Mouse (Mus musculus) T-helper 1 cell (primary cell): ENCODE results near the gene Mbd5.
"Not testable (repeated sequence)": the region's sequence is repeated elsewhere in the genome, so short reads cannot be mapped to it uniquely, and the experiment has no call there.

Source experiments
- in situ Hi-C: fragments of 300-600 bp; cut with MboI, MseI; formaldehyde crosslinking; loops from one replicate; pipeline ENCODE4 v1.15.1; 2025; ENCODE audit warnings: high pct_unique_total_duplicates

The Mbd5 gene

GRCm38 (mm10) chr2:49160232-49160947 lies 211.1 kb downstream of the Mbd5 start:
- in situ Hi-C loops = loop anchor here (25.0 kb wide), 1 partner anchor 648 kb away; no protein-coding TSS in a partner anchor

GRCm38 (mm10) chr2:49169766-49170165 lies 220.5 kb downstream of the Mbd5 start:
- in situ Hi-C loops = loop anchor here (25.0 kb wide), 1 partner anchor 657 kb away; no protein-coding TSS in a partner anchor

GRCm38 (mm10) chr2:49177015-49177414 lies 227.7 kb downstream of the Mbd5 start:
- in situ Hi-C loops = no loop called here

GRCm38 (mm10) chr2:49190984-49191383 lies 241.7 kb downstream of the Mbd5 start:
- in situ Hi-C loops = no loop called here

- in situ Hi-C loops = no loop called here
Observed at GRCm38 (mm10) chr2:49191695-49192094, 242.4 kb downstream of the Mbd5 start.

GRCm38 (mm10) chr2:49204081-49204480 lies 254.8 kb downstream of the Mbd5 start:
- in situ Hi-C loops = no loop called here

- in situ Hi-C loops = not testable (repeated sequence)
Observed at GRCm38 (mm10) chr2:49205692-49206091, 256.4 kb downstream of the Mbd5 start.

- in situ Hi-C loops = no loop called here
Observed at GRCm38 (mm10) chr2:49209349-49209748, 260.0 kb downstream of the Mbd5 start.

- in situ Hi-C loops = no loop called here
Observed at GRCm38 (mm10) chr2:49210408-49210807, 261.1 kb downstream of the Mbd5 start.

- in situ Hi-C loops = no loop called here
Observed at GRCm38 (mm10) chr2:49229725-49230124, 280.4 kb downstream of the Mbd5 start.

- in situ Hi-C loops = no loop called here
Observed at GRCm38 (mm10) chr2:49234064-49234463, 284.8 kb downstream of the Mbd5 start.

- in situ Hi-C loops = no loop called here
Observed at GRCm38 (mm10) chr2:49241715-49242114, 292.4 kb downstream of the Mbd5 start.

- in situ Hi-C loops = no loop called here
Observed at GRCm38 (mm10) chr2:49264092-49264491, 314.8 kb downstream of the Mbd5 start.

- in situ Hi-C loops = no loop called here
Observed at GRCm38 (mm10) chr2:49272295-49272967, 323.1 kb downstream of the Mbd5 start.

- in situ Hi-C loops = no loop called here
Observed at GRCm38 (mm10) chr2:49276017-49276722, 326.9 kb downstream of the Mbd5 start.

GRCm38 (mm10) chr2:49280496-49280895 lies 331.2 kb downstream of the Mbd5 start:
- in situ Hi-C loops = no loop called here

GRCm38 (mm10) chr2:49283583-49283982 lies 334.3 kb downstream of the Mbd5 start:
- in situ Hi-C loops = no loop called here

- in situ Hi-C loops = no loop called here
Observed at GRCm38 (mm10) chr2:49286965-49287364, 337.7 kb downstream of the Mbd5 start.

- in situ Hi-C loops = no loop called here
Observed at GRCm38 (mm10) chr2:49291709-49292108, 342.4 kb downstream of the Mbd5 start.

- in situ Hi-C loops = loop anchor here (10.0 kb wide), 1 partner anchor 408 kb away; no protein-coding TSS in a partner anchor
Observed at GRCm38 (mm10) chr2:49312629-49313447, 363.5 kb downstream of the Mbd5 start.

- in situ Hi-C loops = no loop called here
Observed at GRCm38 (mm10) chr2:49333594-49333993, 384.3 kb downstream of the Mbd5 start.
